Mouse (Mus musculus) right cerebral cortex, adult 2 months (tissue): Measurements from ENCODE around the gene Trf.

Source experiments
- DNase-seq, 2 experiments: peaks; one replicate each; pipeline ENCODE4 v3.0.0; 2021 to 2022; ENCODE audit warnings: low spot score in 2 of 2

The Trf gene

DNA sequence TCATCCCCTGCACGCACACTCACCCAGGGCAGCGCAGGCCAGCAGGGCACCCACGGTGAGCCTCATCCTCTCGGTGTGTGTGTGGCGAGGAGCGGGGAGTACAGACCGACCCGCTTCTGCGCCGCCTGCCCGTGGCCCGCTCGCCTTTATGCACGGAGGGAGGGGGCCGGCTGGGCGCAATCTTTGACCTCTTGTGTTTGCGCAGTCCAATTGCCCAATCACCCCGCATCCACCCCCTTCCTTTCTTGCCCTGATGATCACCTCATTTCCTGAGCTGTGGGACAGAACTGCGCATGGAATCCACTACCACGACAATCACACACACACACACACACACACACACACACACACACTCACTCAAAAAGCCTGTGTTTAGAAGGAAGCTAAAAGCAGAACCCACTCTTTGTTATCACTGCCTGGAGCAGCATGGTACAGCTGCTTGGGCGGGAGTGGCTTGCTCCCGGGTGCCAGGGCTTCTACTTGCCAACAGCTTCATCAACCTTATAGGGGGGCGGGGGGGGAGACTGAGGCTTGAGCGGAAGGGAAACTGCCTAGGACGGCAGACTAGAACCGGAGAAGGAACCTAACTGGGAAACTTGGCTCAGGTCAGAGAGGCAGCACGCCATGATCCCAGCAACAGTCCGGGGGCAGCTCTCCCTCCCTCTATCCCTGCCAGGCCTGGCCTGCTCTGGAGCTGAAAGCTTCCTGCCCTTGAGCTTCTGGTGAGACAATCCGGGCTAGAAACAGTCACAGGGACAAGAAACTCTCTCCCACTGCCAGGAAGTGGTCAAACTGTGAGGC, at the start of gene Trf, which contains the start of gene Gm20425:
Gene Trf, minus strand, starts transcription at position 294 of the 801 bp plus-strand sequence.
Gene Gm20425, minus strand, starts transcription at position 157 of the 801 bp plus-strand sequence.
- DNase-seq, result peak; percentile 24 to 51

DNA sequence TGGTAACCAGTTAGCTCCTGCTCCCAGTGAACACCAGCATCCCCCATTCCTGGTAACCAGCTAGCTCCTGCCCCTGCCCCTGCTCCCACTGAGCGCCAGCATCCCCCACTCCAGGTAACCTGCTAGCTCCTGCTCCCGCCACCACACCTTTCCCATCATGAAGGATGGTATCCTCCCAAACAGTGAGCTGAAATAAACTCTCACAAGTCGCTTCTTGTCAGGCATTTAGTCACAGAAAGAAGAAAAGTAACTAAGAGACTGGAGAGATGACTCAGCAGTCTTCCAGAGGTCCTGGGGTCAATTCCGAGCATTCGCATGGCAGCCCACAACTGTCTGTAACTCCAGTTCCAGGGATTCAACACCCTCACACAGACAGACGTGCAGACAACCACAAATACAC, 46.6 kb upstream of the Trf start:
- no peak for DNase-seq

DNA sequence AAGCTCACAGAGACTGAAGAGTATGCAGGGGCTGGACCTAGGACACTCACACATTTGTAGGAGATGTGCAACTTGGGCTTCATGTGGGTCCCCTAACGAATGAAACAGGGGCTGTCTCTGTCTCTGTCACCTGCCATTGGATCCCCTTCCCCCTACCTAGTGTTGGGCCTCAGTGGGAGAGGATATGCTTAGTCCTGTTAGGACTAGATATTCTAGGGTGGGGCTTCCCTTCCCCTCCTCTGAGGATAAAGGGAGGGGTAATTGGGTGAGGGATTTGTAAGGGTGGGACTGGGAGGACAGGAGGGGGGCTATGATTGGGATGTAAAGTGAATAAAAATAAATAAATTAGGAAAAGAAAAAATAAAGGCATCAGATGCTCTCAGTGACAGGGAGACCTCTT, 45.4 kb upstream of the Trf start:
- DNase-seq, result no peak

DNA sequence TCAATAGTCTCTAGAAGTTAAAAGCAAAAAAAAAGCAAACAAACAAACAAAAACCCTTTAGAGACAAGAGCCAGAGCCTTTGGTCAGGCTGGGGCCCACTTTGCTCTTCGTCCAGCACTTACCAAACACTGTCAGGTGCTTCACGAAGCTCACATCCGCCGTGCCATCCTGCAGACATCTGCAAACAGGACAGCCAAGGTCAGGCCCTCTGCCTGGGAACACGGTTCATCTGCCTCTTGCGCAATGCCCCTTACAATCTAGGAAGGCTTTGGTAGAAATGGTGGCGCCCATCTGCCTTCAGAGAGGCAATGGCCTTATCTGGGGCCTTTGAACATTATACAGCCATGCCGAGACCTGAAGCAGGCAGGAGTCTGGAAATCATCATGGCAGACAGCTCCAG, 44.6 kb upstream of the Trf start:
- DNase-seq, result no peak

DNA sequence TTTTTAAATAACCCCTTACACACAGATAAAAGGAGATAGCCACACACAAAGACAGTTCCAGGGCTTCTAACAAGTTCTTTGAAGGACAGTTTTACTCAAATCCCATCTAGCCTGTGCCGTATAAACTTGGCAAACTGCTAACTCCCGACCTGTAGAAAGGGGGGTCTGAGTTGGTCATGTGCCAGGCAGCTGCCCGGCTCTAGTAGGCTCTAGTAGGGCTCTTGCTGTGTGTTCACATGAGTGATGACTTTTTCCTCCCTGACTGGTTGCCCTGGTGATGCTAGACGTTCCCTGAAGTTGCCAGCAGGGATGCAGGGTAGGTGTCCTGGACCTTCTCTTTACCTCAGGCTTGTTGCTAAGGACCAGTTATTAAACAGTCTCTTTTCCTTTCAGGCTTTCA, 40.9 kb upstream of the Trf start:
- no peak for DNase-seq

DNA sequence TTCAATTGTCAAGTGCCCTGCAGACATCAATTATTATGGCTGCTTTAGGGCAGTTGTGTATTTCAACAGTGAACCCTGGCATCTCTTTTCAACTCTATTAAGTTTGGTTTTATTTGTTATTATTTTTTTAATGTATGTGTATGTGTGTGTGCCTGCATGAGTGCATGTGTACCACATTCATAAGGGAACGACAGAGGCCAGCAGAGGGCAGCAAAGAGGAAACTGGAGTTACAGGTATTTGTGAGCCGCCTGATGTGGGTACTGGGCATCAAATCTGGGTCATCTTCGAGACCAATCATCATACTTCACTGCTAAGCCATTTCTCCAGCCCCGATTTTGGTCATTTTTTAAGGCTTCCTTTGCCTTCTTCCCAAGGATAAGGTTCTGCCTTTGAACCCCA, 35.5 kb upstream of the Trf start:
- no peak for DNase-seq

DNA sequence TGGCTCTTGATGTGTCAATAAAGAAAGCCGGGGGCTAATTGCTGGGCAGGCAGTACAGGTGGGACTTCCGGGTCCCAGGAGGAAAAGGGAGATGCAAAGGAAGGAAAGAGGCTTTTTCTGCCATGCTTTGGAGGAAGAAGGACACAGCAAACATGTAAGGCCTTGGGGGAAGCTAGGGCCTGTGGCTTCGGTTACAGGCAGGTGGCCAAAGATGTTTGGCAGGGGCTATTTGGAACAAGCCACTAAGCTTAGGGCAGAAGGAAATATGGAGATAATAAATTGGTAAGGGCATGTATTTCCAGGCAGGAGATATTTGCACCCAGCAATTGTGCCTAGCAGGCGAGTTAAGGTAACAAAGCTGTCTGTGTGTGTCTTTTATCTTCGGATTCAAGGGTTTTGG, 22.7 kb upstream of the Trf start:
- DNase-seq, result no peak

DNA sequence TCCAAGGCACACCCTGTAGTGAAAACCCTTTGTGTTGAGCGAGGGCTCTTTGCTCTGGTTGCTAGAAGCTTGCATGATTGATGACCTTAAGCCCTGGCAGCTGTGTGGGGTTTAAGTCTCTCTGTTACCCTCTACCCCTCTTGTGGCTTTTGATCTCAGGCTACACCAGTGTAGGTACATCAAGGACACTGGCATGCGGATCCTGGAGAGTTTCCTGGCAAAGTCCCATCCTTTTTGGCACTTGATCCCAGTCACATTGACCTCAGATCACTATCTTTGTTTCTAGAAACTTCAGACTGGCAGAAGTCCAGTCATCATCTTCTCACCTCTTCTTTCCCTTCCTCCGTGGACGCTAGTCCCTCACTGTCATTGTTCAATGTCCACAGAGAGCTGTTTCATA, 18.4 kb upstream of the Trf start:
- DNase-seq, result no peak

DNA sequence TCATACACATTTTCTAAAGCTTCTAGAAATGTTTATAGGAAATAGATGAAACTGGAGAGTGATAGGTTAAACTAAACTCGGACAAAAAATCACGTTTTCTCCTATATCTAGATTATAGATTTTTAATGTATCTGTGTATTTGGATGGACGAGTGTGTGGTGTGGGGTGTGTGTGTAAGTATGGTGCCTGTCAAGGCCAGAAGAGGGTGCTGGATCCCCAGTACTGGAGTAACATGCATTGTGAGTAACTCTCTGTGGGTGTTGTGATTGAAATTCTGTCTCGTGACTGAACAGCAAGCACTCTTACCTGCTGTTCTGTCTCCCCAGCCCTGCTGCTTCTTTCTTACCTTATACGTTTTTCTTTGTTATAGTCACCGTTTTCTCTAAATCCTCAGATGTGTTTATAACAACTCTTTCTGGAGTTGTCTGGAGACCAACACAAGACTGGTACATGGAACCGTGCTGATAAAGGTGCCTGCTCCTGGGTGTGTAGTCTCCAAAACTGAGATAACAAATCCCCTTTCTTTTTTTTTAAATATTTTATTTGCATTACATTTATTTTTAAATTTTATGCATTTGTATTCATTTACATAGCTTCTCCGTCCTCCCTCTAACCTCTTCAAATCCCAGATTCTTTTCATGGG, 16.4 kb upstream of the Trf start:
- no peak for DNase-seq

DNA sequence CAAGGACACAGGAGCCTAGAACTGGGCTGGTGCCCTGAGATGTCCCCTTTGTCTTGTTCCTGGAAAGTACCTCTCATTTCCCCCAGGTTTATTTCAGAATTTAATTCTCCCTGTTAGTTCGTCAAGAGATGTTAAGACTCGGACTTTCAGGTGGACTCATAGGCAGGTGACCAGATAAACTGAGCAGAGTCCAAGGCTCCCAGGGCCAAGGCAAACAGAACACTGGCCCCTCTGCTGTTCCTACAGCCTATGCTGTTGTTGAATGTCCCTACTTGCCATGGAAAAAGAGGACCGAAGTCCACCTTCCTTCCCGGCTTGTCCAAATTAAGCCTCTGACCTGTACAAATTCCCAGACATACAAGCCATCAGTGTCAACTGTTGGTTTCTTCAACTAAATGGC, 13.4 kb upstream of the Trf start:
- no peak for DNase-seq

DNA sequence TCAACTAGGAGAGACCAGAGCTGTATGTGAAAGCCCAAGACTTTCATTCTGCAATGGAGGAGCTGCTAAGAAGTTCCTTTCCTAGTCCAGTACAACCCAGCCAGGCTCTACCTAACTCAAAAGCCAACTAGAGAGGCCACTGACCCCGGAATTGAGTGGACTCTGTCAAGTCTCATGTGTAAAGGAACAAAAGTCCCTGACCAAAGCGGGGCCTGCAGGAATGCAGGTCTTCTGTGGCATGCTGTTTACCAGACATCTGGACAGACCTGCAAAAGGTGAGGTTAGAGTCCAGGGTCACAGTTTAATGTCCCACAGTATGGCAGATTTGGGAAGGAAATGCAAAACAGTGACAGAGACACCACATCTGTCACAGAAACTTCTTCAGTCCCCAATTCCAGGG, 11.0 kb upstream of the Trf start:
- no peak for DNase-seq

DNA sequence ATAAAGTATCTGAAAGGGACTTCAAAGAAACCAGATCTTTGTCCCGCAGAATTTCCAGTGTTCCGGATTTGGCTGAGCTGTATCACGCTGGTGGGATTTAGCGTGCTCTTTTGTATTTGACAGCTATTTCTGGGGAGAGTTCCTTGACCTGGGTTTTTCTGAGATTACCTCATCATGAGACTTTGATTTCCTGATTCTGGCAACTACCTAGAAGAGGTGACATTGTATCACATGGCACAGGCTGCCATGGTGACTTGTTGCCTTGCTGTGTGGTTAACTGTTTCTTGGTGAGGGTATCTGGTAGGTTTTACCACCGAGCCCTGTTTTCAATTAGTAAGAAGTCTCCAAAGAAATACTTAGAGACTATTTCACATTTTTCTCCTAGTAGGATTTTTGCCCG, 9.2 kb upstream of the Trf start:
- DNase-seq, result no peak

DNA sequence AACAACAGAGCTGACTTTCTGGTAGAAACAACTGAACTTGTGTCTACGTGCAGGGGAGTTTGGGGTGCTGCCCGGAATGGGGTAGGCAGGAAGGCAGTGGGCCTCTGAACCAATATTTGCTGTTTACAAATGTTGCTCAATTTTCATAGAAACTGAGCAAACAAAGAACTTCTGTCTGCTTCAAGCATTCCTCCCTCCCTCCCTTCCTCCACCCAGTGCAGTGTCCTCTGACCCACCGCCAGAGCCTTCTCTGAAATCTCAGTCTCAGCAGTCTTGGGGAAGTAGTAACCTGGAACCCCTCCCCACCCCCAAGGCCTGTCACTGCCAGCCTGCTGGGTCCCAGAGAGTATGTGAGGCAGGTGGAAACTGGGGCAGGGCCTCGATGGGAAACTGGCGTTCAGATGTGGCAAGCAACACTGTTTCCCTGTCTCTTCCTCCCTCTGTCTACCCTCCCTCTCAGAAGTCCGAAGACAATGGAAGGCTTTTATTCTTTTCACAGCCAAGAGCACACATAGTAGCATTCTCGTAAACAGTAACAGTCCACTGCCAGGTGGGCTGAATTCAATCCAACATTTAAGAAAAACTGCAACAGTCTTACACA, 4.4 kb upstream of the Trf start:
- no peak for DNase-seq

DNA sequence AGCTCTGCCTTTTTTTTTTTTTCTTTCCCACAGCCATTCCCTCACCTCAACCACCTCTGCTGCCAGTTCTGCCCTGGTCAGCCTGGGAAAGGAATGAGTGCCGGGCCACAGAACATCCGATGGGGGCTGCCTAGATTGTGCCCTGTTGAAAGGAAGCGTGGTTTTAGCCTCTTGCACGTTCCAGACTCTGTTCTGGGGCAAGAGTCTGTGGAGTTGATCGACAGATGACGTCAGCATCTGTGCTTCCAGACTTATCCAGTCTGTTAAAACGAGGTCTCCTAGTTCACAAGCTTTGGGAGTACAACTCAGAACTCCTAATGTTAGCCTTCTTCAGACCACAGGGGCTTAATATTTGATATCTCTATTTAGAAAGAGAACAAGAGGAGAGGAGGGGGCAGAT, 3.8 kb upstream of the Trf start:
- DNase-seq, result no peak

DNA sequence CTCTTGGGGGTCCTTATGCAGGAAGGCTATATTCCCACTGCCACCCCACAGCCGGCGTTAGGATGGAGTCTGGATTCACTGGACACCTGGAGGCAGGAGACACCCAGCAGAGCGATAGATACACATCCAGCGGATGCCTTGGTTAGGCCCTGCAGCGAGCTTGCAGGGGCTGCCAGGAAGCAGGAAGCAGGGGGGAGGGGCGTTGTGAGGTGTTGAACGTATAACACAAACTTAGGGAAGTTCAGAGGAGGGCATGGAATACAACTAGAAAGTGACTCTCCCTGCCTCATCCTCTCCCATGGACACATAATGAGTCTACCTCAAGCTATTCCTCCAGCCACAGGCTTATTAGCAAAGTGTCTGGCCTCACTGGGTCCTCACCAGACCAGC, 2.8 kb upstream of the Trf start:
- DNase-seq, result no peak

DNA sequence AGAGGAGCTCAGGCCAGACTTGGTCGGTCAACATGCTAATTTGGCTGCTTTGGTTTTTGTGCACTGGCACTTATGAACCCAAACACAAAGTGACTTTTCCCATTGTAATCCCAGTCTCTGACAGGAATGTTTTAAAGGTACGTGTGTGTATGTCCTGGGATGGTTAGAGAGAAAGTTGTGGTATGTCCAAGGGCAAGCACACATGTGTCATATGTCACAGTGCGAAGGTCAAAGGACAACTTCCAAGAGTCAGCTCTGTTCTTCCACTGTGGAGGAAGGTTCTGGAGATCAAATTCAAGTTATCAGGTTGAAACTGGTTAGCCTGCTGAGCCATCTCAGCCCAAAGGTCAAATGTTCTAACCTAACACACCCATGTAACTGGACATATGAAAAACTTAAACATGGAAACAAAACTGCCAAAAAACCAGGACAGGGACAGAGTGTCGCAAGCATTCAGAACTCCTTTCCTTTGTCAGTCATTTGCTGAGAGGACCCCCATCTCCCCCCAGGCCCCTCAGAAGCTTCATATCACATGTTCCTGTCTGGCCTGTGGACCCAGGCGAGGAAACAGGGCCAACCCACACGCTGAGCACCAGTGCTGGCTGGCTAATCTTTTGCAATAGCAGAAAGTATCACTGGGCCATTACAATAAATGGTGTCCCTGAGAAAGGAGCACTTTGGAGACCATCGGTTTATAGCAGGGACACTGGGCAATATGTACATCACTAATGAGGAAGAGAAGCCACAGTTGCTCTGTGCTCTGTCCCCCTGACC, 2.2 kb upstream of the Trf start:
- DNase-seq, result no peak

DNA sequence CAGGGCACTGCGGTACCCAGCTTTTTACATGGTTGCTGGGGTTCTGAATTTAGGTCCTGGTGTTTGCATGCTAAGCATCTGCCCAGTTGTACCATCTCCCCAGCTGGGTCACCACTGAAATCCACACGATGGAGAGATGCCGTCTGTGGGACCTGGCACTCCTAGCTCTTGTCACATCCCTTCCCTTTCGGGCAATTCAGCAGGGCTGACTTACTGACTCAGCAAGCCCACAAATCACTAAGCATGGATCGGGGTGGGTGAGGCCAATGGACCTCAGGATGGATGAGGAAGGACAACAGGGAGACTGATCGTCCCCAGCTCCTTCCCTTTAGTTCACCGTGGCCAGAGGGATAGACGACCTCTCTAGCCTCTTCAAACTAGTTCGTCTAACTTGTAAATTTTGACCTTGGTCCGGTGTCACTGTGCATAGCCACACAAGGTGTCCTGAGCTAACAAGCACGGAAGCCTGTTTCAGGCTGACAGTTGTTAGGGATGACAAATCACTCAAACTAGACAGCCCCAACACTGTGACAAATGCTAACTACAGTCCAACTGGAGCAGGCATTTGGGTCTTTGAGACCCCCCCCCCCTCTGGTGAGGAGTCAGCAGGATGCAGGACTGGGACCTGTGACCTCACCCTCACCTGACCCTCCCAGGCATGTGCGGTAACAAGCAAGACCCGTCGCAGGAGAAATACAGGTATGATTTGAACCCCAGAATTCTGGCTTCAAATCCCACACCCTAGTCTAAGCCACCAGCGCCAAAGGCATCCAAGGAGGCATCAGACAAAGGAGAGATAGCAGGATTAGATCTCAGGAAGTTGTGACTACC, 992 bp downstream of the Trf start:
- DNase-seq, result no peak

DNA sequence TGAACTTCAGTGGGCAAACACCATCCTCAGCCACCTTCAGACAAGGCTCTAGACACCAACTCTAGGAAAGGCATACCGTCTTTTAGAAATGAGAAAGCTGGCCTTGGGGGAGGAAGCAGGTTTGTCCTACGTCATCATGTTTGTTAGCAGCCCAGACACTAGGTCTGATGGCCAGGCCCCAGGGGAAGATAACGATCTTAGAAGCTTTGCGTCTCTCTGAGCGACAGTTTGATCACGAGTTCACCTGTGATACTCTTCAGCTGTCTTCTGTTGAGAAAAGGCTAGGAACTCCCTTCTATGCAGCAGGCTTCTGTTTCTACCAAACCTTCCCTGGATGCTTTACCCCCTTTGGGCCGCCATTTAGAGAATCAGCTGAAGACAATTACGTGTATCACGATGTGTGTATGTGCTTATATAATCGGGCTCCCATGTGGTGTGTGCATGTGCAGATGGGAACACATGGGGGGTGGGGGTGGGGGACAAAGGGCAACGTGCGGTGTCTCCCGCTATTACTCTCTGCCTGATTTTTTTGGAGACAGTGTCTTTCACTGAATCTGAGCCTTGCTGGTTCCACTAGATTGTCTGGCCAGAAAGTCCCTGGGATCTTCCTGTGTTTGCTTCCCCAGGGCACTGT, 1.8 kb downstream of the Trf start:
- no peak for DNase-seq

DNA sequence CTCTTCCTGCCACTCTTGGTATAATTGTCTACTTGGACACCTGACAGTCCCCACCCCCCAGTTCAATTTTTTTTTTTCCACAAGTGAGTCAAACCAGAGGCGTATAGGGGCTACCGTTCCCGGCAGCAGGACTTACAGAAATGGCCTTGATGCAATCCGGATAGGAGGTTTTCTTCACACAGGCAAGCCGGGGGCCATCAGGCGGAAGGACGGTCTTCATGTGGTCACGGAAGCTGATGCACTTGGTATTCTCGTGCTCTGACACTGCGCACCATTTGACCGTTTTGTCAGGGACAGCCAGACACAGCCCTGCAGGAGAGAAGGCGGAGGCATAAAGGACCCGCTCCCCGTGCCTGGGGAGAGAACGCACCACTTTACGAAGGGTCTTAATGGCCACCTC, 2.5 kb downstream of the Trf start:
- no peak for DNase-seq

DNA sequence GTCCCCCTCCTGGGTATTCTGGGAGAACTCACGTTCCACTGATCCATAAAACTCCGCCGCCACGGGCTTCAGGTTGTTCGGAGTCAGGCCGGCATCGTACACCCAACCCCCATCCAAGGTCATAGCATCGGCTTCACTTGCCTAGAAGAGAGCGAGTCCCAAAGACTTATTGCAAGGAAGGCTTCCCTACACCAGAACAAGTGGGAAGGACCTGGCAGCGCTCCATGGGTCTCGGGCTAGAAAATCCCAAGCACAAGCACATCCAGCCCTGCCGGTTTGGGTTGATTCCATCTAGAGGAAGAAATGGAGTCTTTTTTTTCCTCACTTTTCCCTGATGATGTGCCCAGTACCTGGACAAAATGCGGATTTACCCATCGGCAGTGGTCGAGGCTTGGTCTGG, 3.4 kb downstream of the Trf start:
- DNase-seq, result no peak

DNA sequence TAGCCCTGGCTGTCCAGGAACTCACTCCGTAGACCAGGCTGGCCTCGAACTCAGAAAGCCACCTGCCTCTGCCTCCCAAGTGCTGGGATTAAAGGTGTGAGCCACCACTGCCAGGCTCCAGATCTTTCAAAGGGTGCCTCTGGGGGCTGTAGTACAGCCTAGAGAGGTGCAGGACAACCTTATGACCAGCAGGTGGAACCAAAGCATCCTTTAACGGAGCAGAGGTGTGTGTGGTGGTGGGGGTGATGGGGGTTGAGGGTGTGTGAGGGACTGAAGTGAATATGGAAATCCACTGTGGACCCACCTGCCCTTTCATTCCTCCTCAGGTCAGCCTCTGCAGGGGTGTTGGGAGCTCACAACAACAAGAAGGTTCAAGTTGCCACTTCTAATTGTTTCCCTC, 4.8 kb downstream of the Trf start:
- DNase-seq, result no peak
